Mouse (Mus musculus) heart, adult 2 months (tissue): ENCODE data around the gene Rbak.

Experiments used
- CTCF ChIP-seq: fragments of 200-600 bp; IDR thresholded peaks from 2 replicates; pipeline ENCODE4 v1.8.1; 2022; ENCODE audit warnings: antibody characterized with exemption, mild to moderate bottlenecking, moderate library complexity
- EP300 ChIP-seq: fragments of 200-500 bp; IDR thresholded peaks from 2 replicates; pipeline ENCODE4 v1.6.1; 2011; ENCODE audit warnings: low read depth, low read length, control low read depth; ENCODE audit not compliant: insufficient read depth

DNA sequence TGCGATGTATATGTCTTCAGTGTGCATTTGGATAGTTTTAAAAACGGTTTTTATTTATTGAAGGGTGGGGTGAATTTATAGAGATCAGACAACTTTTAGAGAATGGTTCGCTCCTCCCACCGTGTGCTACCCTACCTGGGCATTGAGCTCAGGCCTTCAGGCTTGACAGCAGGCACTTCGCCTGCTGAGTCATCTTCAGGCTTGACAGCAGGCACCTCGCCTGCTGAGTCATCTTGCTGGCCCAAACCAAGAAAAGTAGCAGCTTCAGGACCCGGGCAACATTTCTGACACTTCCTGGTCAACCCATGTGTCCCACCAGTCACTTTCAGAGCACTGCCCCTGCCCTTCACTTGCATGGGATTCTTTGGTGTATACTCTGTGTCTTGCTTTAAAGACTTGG is 45.5 kb downstream of the Rbak start:
- no peak for TF ChIP-seq CTCF
- TF ChIP-seq EP300, result no peak
